Mouse (Mus musculus): ENCODE results near the gene Lrp6.

GRCm38 (mm10) chr6:134538805-134539204 lies 28.0 kb downstream of the Lrp6 start:
- TF ChIP-seq POLR2A (IDR thresholded peaks at IDR 0.05; ENCODE audit: control insufficient read depth, low read depth, low read length) (no peak), CTCF (IDR thresholded peaks at IDR 0.05; ENCODE audit: control insufficient read depth, insufficient read depth, insufficient replicate concordance, low read depth, low read length) (no peak)
